Mouse (Mus musculus): ENCODE measurements around the gene Rnasel. TPM values are rescaled to one million over a fixed set of nuclear protein-coding genes. Genes with fewer than 3 reads are reported as not detected.

Gene Rnasel
- polyA plus RNA-seq, 1 experiment, result 1.4 TPM

GRCm38 (mm10) chr1:153775174-153775573 lies 25.9 kb downstream of the Rnasel start:
- Histone ChIP-seq H3K27me3 (ENCODE audit: control insufficient read depth) (no peaks in the 10 kb centered on the region), H3K4me1 (ENCODE audit: control insufficient read depth) (no peaks in the 10 kb centered on the region), H3K36me3 (ENCODE audit: control insufficient read depth) (no peaks in the 10 kb centered on the region), H3K4me3 (replicated peaks) (no peak overlapping the region), H3K9me3 (ENCODE audit: control insufficient read depth, low read length) (no peaks in the 10 kb centered on the region)
- TF ChIP-seq TAL1 (IDR thresholded peaks at IDR 0.05; ENCODE audit: low read length), result no peak
- TF ChIP-seq GATA1 (IDR thresholded peaks at IDR 0.05; ENCODE audit: low read length), result no peak

- Histone ChIP-seq H3K4me3 (replicated peaks) (no peak overlapping the region), H3K9me3 (ENCODE audit: control insufficient read depth, low read length) (no peaks in the 10 kb centered on the region), H3K27me3 (ENCODE audit: control insufficient read depth) (no peaks in the 10 kb centered on the region), H3K4me1 (ENCODE audit: control insufficient read depth) (no peaks in the 10 kb centered on the region), H3K36me3 (ENCODE audit: control insufficient read depth) (no peaks in the 10 kb centered on the region)
- TF ChIP-seq TAL1 (IDR thresholded peaks at IDR 0.05; ENCODE audit: low read length), result no peak
- TF ChIP-seq GATA1 (IDR thresholded peaks at IDR 0.05; ENCODE audit: low read length), result no peak
These were observed 27.0 kb downstream of the Rnasel start for GRCm38 (mm10) chr1:153776257-153776656.

GRCm38 (mm10) chr1:153778205-153778604 lies 29.0 kb downstream of the Rnasel start:
- no peaks in the 10 kb centered on the region for H3K4me1 ChIP-seq (ENCODE audit: control insufficient read depth)
- TF ChIP-seq TAL1 (IDR thresholded peaks at IDR 0.05; ENCODE audit: low read length) (no peak), GATA1 (IDR thresholded peaks at IDR 0.05; ENCODE audit: low read length) (no peak)
- H3K36me3 ChIP-seq (ENCODE audit: control insufficient read depth), result no peaks in the 10 kb centered on the region
- no peaks in the 10 kb centered on the region for H3K27me3 ChIP-seq (ENCODE audit: control insufficient read depth)
- no peaks in the 10 kb centered on the region for H3K9me3 ChIP-seq (ENCODE audit: control insufficient read depth, low read length)
- H3K4me3 ChIP-seq (replicated peaks), result no peak overlapping the region

GRCm38 (mm10) chr1:153783339-153783738 lies 34.1 kb downstream of the Rnasel start:
- TF ChIP-seq GATA1 (IDR thresholded peaks at IDR 0.05; ENCODE audit: low read length) (no peak), TAL1 (IDR thresholded peaks at IDR 0.05; ENCODE audit: low read length) (no peak)
- H3K36me3 ChIP-seq (ENCODE audit: control insufficient read depth), result no peaks in the 10 kb centered on the region
- H3K4me3 ChIP-seq (replicated peaks), result no peak overlapping the region
- no peaks in the 10 kb centered on the region for H3K27me3 ChIP-seq (ENCODE audit: control insufficient read depth)
- no peaks in the 10 kb centered on the region for H3K4me1 ChIP-seq (ENCODE audit: control insufficient read depth)
- no peaks in the 10 kb centered on the region for H3K9me3 ChIP-seq (ENCODE audit: control insufficient read depth, low read length)

- Histone ChIP-seq H3K9me3 (ENCODE audit: control insufficient read depth, low read length) (no peaks in the 10 kb centered on the region), H3K27me3 (ENCODE audit: control insufficient read depth) (no peaks in the 10 kb centered on the region), H3K36me3 (ENCODE audit: control insufficient read depth) (no peaks in the 10 kb centered on the region), H3K4me3 (replicated peaks) (no peak overlapping the region), H3K4me1 (ENCODE audit: control insufficient read depth) (no peaks in the 10 kb centered on the region)
- no peak for TF ChIP-seq TAL1 (IDR thresholded peaks at IDR 0.05; ENCODE audit: low read length)
- no peak for TF ChIP-seq GATA1 (IDR thresholded peaks at IDR 0.05; ENCODE audit: low read length)
These were observed 36.4 kb downstream of the Rnasel start for GRCm38 (mm10) chr1:153785608-153786007.

GRCm38 (mm10) chr1:153790708-153791107 lies 41.5 kb downstream of the Rnasel start:
- TF ChIP-seq TAL1 (IDR thresholded peaks at IDR 0.05; ENCODE audit: low read length) (no peak), GATA1 (IDR thresholded peaks at IDR 0.05; ENCODE audit: low read length) (no peak)
- Histone ChIP-seq H3K36me3 (ENCODE audit: control insufficient read depth) (no peaks in the 10 kb centered on the region), H3K4me3 (replicated peaks) (no peak overlapping the region), H3K27me3 (ENCODE audit: control insufficient read depth) (no peaks in the 10 kb centered on the region), H3K4me1 (ENCODE audit: control insufficient read depth) (no peaks in the 10 kb centered on the region), H3K9me3 (ENCODE audit: control insufficient read depth, low read length) (no peaks in the 10 kb centered on the region)

GRCm38 (mm10) chr1:153794241-153794640 lies 45.0 kb downstream of the Rnasel start:
- Histone ChIP-seq H3K36me3 (ENCODE audit: control insufficient read depth) (no peaks in the 10 kb centered on the region), H3K4me3 (replicated peaks) (no peak overlapping the region), H3K4me1 (ENCODE audit: control insufficient read depth) (no peaks in the 10 kb centered on the region), H3K9me3 (ENCODE audit: control insufficient read depth, low read length) (no peaks in the 10 kb centered on the region), H3K27me3 (ENCODE audit: control insufficient read depth) (no peaks in the 10 kb centered on the region)
- TF ChIP-seq GATA1 (IDR thresholded peaks at IDR 0.05; ENCODE audit: low read length), result no peak
- no peak for TF ChIP-seq TAL1 (IDR thresholded peaks at IDR 0.05; ENCODE audit: low read length)

- Histone ChIP-seq H3K36me3 (ENCODE audit: control insufficient read depth) (no peaks in the 10 kb centered on the region), H3K27me3 (ENCODE audit: control insufficient read depth) (no peaks in the 10 kb centered on the region)
These were observed 53.5 kb downstream of the Rnasel start for GRCm38 (mm10) chr1:153802691-153803090.

GRCm38 (mm10) chr1:153803530-153803929 lies 54.3 kb downstream of the Rnasel start:
- Histone ChIP-seq H3K4me3 (replicated peaks) (no peak overlapping the region), H3K4me1 (ENCODE audit: control insufficient read depth) (no peaks in the 10 kb centered on the region), H3K9me3 (ENCODE audit: control insufficient read depth, low read length) (no peaks in the 10 kb centered on the region), H3K36me3 (ENCODE audit: control insufficient read depth) (no peaks in the 10 kb centered on the region), H3K27me3 (ENCODE audit: control insufficient read depth) (no peaks in the 10 kb centered on the region)
- TF ChIP-seq TAL1 (IDR thresholded peaks at IDR 0.05; ENCODE audit: low read length), result no peak

More at GRCm38 (mm10) chr1:153802691-153803090, 53.5 kb downstream of the Rnasel start:
- no peaks in the 10 kb centered on the region for H3K4me1 ChIP-seq (ENCODE audit: control insufficient read depth)
- no peak overlapping the region for H3K4me3 ChIP-seq (replicated peaks)
- TF ChIP-seq GATA1 (IDR thresholded peaks at IDR 0.05; ENCODE audit: low read length) (no peak), TAL1 (IDR thresholded peaks at IDR 0.05; ENCODE audit: low read length) (no peak)
- no peaks in the 10 kb centered on the region for H3K9me3 ChIP-seq (ENCODE audit: control insufficient read depth, low read length)

- no peaks in the 10 kb centered on the region for H3K9me3 ChIP-seq (ENCODE audit: control insufficient read depth, low read length)
- H3K27me3 ChIP-seq (ENCODE audit: control insufficient read depth), result no peaks in the 10 kb centered on the region
- H3K4me3 ChIP-seq (replicated peaks), result no peak overlapping the region
- no peaks in the 10 kb centered on the region for H3K4me1 ChIP-seq (ENCODE audit: control insufficient read depth)
- no peaks in the 10 kb centered on the region for H3K36me3 ChIP-seq (ENCODE audit: control insufficient read depth)
- TF ChIP-seq TAL1 (IDR thresholded peaks at IDR 0.05; ENCODE audit: low read length), result no peak
- TF ChIP-seq GATA1 (IDR thresholded peaks at IDR 0.05; ENCODE audit: low read length), result no peak
These were observed 58.3 kb downstream of the Rnasel start for GRCm38 (mm10) chr1:153807390-153807993.

Other genes with a start within 250 kb of the Rnasel start
- 0.02 TPM in 1 of 2 replicates, not detected in the other for gene Npl, start 199.4 kb upstream of the Rnasel start, polyA plus RNA-seq (2012)
- not detected in 2 replicates for gene Rgs8, start 96.4 kb upstream of the Rnasel start, polyA plus RNA-seq (2012)
- not detected in 2 replicates for gene Rgs16, start 9.1 kb upstream of the Rnasel start, polyA plus RNA-seq (2012)
- gene Rgsl1, start 94.7 kb downstream of the Rnasel start, polyA plus RNA-seq (2012), result not detected in 2 replicates
- gene Teddm1b, start 124.9 kb downstream of the Rnasel start, polyA plus RNA-seq (2012), result not detected in 2 replicates
- not detected in 2 replicates for gene Teddm1a, start 142.3 kb downstream of the Rnasel start, polyA plus RNA-seq (2012)
- gene Glul, start 150.5 kb downstream of the Rnasel start, polyA plus RNA-seq (2012), result 13.8 and 16.9 TPM in 2 replicates
- 0.08 and 0.23 TPM in 2 replicates for gene Teddm2, start 150.8 kb downstream of the Rnasel start, polyA plus RNA-seq (2012)